Mouse (Mus musculus) skeletal muscle tissue, adult 2 months (tissue): Measurements from ENCODE around the gene Pus1.
"Not testable (repeated sequence)": the region's sequence is repeated elsewhere in the genome, so short reads cannot be mapped to it uniquely, and the experiment has no call there.

Experiments used
- DNase-seq: peaks from one replicate; pipeline ENCODE4 v3.0.0-alpha.2; 2012; ENCODE audit warnings: low read depth, low spot score

The Pus1 gene

GRCm38 (mm10) chr5:110781529-110782238 lies 1.2 kb upstream of the Pus1 start:
- DNase-seq, result no peak

GRCm38 (mm10) chr5:110780761-110781528 lies 486 bp upstream of the Pus1 start:
- no peak for DNase-seq

GRCm38 (mm10) chr5:110779276-110779997 lies 1.0 kb downstream of the Pus1 start:
- no peak for DNase-seq

GRCm38 (mm10) chr5:110778263-110778662 lies 2.2 kb downstream of the Pus1 start:
- no peak for DNase-seq

- DNase-seq, result no peak
Measured at GRCm38 (mm10) chr5:110776141-110776540, 4.3 kb downstream of the Pus1 start.

GRCm38 (mm10) chr5:110774511-110774910 lies 5.9 kb downstream of the Pus1 start:
- no peak for DNase-seq

- not testable (repeated sequence) for DNase-seq
Measured at GRCm38 (mm10) chr5:110772945-110773344, 7.5 kb downstream of the Pus1 start.

- DNase-seq, result peak; percentile 100
Measured at GRCm38 (mm10) chr5:110770448-110771158, 9.9 kb downstream of the Pus1 start, which contains the start of gene Ep400. Gene Ep400, minus strand, starts transcription at chr5:110770717.

- no peak for DNase-seq
Measured at GRCm38 (mm10) chr5:110770031-110770445, 10.4 kb downstream of the Pus1 start.

- no peak for DNase-seq
Measured at GRCm38 (mm10) chr5:110769272-110769671, 11.2 kb downstream of the Pus1 start.

- no peak for DNase-seq
Measured at GRCm38 (mm10) chr5:110763890-110764289, 16.6 kb downstream of the Pus1 start.

- DNase-seq, result no peak
Measured at GRCm38 (mm10) chr5:110745021-110745420, 35.4 kb downstream of the Pus1 start.

- no peak for DNase-seq
Measured at GRCm38 (mm10) chr5:110739496-110740275, 40.8 kb downstream of the Pus1 start.

- DNase-seq, result no peak
Measured at GRCm38 (mm10) chr5:110735606-110736005, 44.9 kb downstream of the Pus1 start.

GRCm38 (mm10) chr5:110733231-110733823 lies 47.1 kb downstream of the Pus1 start:
- no peak for DNase-seq

- DNase-seq, result no peak
Measured at GRCm38 (mm10) chr5:110731227-110731626, 49.2 kb downstream of the Pus1 start.

GRCm38 (mm10) chr5:110727850-110728249 lies 52.6 kb downstream of the Pus1 start:
- DNase-seq, result peak; percentile 17
